Mouse (Mus musculus) ES-Bruce4 (cell line): ENCODE results near the gene Slc46a3.

Source experiments
- CTCF ChIP-seq: IDR thresholded peaks from one replicate; pipeline ENCODE4 v1.8.1; 2011; ENCODE audit warnings: low read depth, low read length
- EP300 ChIP-seq: IDR thresholded peaks from 2 replicates; pipeline ENCODE4 v1.6.1; 2011; ENCODE audit warnings: low read depth, low read length; ENCODE audit not compliant: insufficient read depth
- POLR2A ChIP-seq: IDR thresholded peaks from one replicate; pipeline ENCODE4 v1.8.1; 2011; ENCODE audit warnings: low read length; ENCODE audit not compliant: insufficient read depth

- no peak for TF ChIP-seq POLR2A
- no peak for TF ChIP-seq CTCF
- TF ChIP-seq EP300 = no peak
Observed at GRCm38 (mm10) chr5:147869568-147869967, 25.0 kb downstream of the Slc46a3 start.
